Mouse (Mus musculus) embryonic fibroblast, embryonic 13.5 days (primary cell): ENCODE measurements at regions not wholly inside any gene's neighbourhood (a gene's known extent, or its start where the extent isn't known, plus 50 kb on each side); places are given as distances from the start of the nearest gene placed in this dataset.

ENCODE experiments used
- H3K27ac ChIP-seq: 2 replicates; pipeline ENCODE4 v1.5.1; 2012; ENCODE audit warnings: low read length, control low read depth, inconsistent platforms; ENCODE audit not compliant: insufficient read depth
- H3K4me1 ChIP-seq: 2 replicates; pipeline ENCODE4 v1.6.1; 2011; ENCODE audit warnings: low read length; ENCODE audit not compliant: control insufficient read depth, insufficient read depth
- H3K4me3 ChIP-seq: 2 replicates; pipeline ENCODE4 v1.5.1; 2011; ENCODE audit warnings: mild to moderate bottlenecking, control low read depth, low read length; ENCODE audit not compliant: insufficient read depth
- CTCF ChIP-seq: IDR thresholded peaks from 2 replicates; pipeline ENCODE4 v1.5.1; 2011; ENCODE audit warnings: mild to moderate bottlenecking, control low read depth, low read length, moderate library complexity, borderline replicate concordance; ENCODE audit not compliant: insufficient read depth
- POLR2A ChIP-seq: IDR thresholded peaks from 2 replicates; pipeline ENCODE4 v1.6.1; 2011; ENCODE audit warnings: low read depth, mild to moderate bottlenecking, control low read depth, low read length, moderate library complexity

- TF ChIP-seq CTCF (no peak), POLR2A (no peak)
- Histone ChIP-seq H3K4me1 (no peaks in the 10 kb centered on the region), H3K4me3 (no peak overlapping the region), H3K27ac (no peak overlapping the region)
These were observed 299.3 kb downstream of the Plekhb2 start for GRCm38 (mm10) chr1:35149036-35149435.

GRCm38 (mm10) chr1:35162506-35162905 is 312.7 kb downstream of the Plekhb2 start:
- Histone ChIP-seq H3K27ac (no peak overlapping the region), H3K4me3 (no peak overlapping the region), H3K4me1 (no peaks in the 10 kb centered on the region)
- TF ChIP-seq CTCF (no peak), POLR2A (no peak)

- Histone ChIP-seq H3K27ac (no peak overlapping the region), H3K4me1 (no peaks in the 10 kb centered on the region), H3K4me3 (no peak overlapping the region)
- TF ChIP-seq CTCF (no peak), POLR2A (no peak)
These were observed 350.9 kb downstream of the Plekhb2 start for GRCm38 (mm10) chr1:35200656-35201055.

- H3K27ac ChIP-seq: no peak overlapping the region
- no peaks in the 10 kb centered on the region for H3K4me1 ChIP-seq
- TF ChIP-seq CTCF: no peak
- TF ChIP-seq POLR2A: no peak
- H3K4me3 ChIP-seq: no peak overlapping the region
These were observed 351.5 kb downstream of the Plekhb2 start for GRCm38 (mm10) chr1:35201083-35201879.

GRCm38 (mm10) chr1:35201880-35202220 is 352.1 kb downstream of the Plekhb2 start:
- no peak overlapping the region for H3K4me3 ChIP-seq
- H3K27ac ChIP-seq: no peak overlapping the region
- TF ChIP-seq POLR2A: no peak
- no peak for TF ChIP-seq CTCF
- no peaks in the 10 kb centered on the region for H3K4me1 ChIP-seq

GRCm38 (mm10) chr1:35202551-35202950 is 352.8 kb downstream of the Plekhb2 start:
- no peak overlapping the region for H3K4me3 ChIP-seq
- no peaks in the 10 kb centered on the region for H3K4me1 ChIP-seq
- H3K27ac ChIP-seq: no peak overlapping the region
- TF ChIP-seq CTCF (no peak), POLR2A (no peak)

- TF ChIP-seq CTCF: no peak
- no peak overlapping the region for H3K27ac ChIP-seq
- H3K4me1 ChIP-seq: 0 out of 2 replicates have a peak, but pooled peaks cover 2% of the 10 kb centered on the region
- no peak overlapping the region for H3K4me3 ChIP-seq
These were observed 357.2 kb downstream of the Plekhb2 start for GRCm38 (mm10) chr1:35206834-35207529.

- Histone ChIP-seq H3K27ac (no peak overlapping the region), H3K4me1 (0 out of 2 replicates have a peak, but pooled peaks cover 2% of the 10 kb centered on the region), H3K4me3 (no peak overlapping the region)
- TF ChIP-seq CTCF (no peak), POLR2A (no peak)
These were observed 362.5 kb downstream of the Plekhb2 start for GRCm38 (mm10) chr1:35212111-35212891.

- TF ChIP-seq CTCF (no peak), POLR2A (no peak)
- H3K27ac ChIP-seq: no peak overlapping the region
- 0 out of 2 replicates have a peak, but pooled peaks cover 2% of the 10 kb centered on the region for H3K4me1 ChIP-seq
- H3K4me3 ChIP-seq: no peak overlapping the region
These were observed 364.1 kb downstream of the Plekhb2 start for GRCm38 (mm10) chr1:35213875-35214274.
